Mouse (Mus musculus) ES-Bruce4 (cell line): Measurements from ENCODE around the gene Mboat7. TPM values are rescaled to one million over a fixed set of nuclear protein-coding genes. Genes with fewer than 3 reads are reported as not detected.

Source experiments
- H3K27ac ChIP-seq: 2 replicates; pipeline ENCODE4 v1.5.1; 2012; ENCODE audit warnings: low read length, inconsistent platforms; ENCODE audit not compliant: insufficient read depth
- H3K27me3 ChIP-seq: 2 replicates; pipeline ENCODE4 v1.6.1; 2012; ENCODE audit warnings: mild to moderate bottlenecking, low read length, inconsistent platforms; ENCODE audit not compliant: control insufficient read depth, poor library complexity, insufficient read depth, severe bottlenecking
- H3K36me3 ChIP-seq: 2 replicates; pipeline ENCODE4 v1.6.1; 2012; ENCODE audit warnings: inconsistent platforms, mild to moderate bottlenecking, low read length, moderate library complexity; ENCODE audit not compliant: control insufficient read depth, poor library complexity, insufficient read depth, severe bottlenecking
- H3K4me1 ChIP-seq: one replicate; pipeline ENCODE4 v1.8.1; 2011; ENCODE audit warnings: low read length; ENCODE audit not compliant: control insufficient read depth, insufficient read depth
- H3K4me3 ChIP-seq: 2 replicates; pipeline ENCODE4 v1.5.1; 2011; ENCODE audit warnings: low read depth, mild to moderate bottlenecking, low read length
- H3K9ac ChIP-seq: 2 replicates; pipeline ENCODE4 v1.6.1; 2012; ENCODE audit warnings: low read depth, mild to moderate bottlenecking, inconsistent platforms; ENCODE audit not compliant: poor library complexity, severe bottlenecking
- H3K9me3 ChIP-seq: replicated peaks from 2 replicates; pipeline ENCODE4 v1.6.1; 2012; ENCODE audit warnings: mild to moderate bottlenecking, low read length, inconsistent platforms; ENCODE audit not compliant: control insufficient read depth, poor library complexity, insufficient read depth, severe bottlenecking
- CTCF ChIP-seq: IDR thresholded peaks from one replicate; pipeline ENCODE4 v1.8.1; 2011; ENCODE audit warnings: low read depth, low read length
- EP300 ChIP-seq: IDR thresholded peaks from 2 replicates; pipeline ENCODE4 v1.6.1; 2011; ENCODE audit warnings: low read depth, low read length; ENCODE audit not compliant: insufficient read depth
- POLR2A ChIP-seq: IDR thresholded peaks from one replicate; pipeline ENCODE4 v1.8.1; 2011; ENCODE audit warnings: low read length; ENCODE audit not compliant: insufficient read depth
- polyA plus RNA-seq: library from polyadenylated mRNA; stranded (reverse); fragments of >200 nt; gene quantifications from 2 replicates; pipeline ENCODE4 v1.2.4, GENCODE M21; 2011; ENCODE audit warnings: low read depth; ENCODE audit not compliant: missing spikeins, insufficient read depth, insufficient read length

Gene Mboat7
- polyA plus RNA-seq, 1 experiment: 44.6 TPM

DNA sequence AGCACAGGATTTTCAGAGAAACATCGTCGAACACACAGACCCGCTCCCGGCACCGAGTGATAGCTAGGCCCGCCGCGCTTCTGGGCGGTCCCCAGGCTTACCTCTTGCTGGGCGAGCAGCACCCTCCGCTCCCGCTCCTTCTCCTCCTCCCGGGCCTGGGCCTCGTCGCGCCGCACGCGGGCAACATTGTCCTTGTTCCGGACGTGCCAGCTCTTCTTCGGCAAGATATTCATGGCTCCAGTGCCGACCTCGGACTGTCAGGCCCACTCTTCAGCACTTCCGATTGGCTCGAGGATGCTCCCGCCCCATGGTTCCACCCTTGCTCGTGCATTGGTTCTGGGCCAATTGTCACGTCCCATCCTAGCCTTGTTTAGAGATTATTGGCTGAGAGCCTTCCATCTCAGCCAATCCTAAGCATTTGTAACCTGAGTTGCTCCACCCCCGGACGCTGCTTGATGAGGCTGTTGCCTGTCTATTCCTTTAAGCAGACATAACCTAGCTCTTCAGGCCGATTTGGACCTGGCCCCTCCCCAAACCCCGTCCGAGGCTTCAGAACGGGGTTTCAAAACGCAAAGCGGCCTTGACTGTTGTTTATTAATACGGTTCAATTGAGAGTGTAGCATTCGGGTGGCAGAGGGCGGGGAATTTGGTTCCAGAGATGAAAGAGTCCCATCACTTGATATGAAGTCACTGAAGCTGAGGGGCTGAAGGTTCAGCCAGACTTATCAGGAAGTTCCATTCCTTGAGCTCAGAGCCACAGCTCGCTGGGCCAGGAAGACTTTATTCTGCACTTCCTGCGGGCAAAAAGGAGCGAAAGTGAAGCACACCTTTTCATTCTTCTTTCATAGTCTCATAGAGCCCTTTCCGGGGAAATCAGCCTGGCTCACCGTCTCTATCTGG, 27.9 kb downstream of the Mboat7 start, which contains the start of gene Leng1:
Gene Leng1 (minus strand): TSS at position 626 of the 900 bp plus-strand sequence.
- Histone ChIP-seq H3K9ac (peak within 1 kb of the TSS; percentile 53), H3K4me1 (no peaks in the 10 kb centered on the region), H3K4me3 (peak within 1 kb of the TSS; percentile 77), H3K36me3 (peaks cover 28% of the 10 kb centered on the region), H3K27me3 (no peaks in the 10 kb centered on the region), H3K9me3 (no peaks in the 10 kb centered on the region), H3K27ac (peak within 1 kb of the TSS; percentile 75; the same call in 1 of the 2 replicates)
- TF ChIP-seq POLR2A (peak; percentile 78), CTCF (no peak)

DNA sequence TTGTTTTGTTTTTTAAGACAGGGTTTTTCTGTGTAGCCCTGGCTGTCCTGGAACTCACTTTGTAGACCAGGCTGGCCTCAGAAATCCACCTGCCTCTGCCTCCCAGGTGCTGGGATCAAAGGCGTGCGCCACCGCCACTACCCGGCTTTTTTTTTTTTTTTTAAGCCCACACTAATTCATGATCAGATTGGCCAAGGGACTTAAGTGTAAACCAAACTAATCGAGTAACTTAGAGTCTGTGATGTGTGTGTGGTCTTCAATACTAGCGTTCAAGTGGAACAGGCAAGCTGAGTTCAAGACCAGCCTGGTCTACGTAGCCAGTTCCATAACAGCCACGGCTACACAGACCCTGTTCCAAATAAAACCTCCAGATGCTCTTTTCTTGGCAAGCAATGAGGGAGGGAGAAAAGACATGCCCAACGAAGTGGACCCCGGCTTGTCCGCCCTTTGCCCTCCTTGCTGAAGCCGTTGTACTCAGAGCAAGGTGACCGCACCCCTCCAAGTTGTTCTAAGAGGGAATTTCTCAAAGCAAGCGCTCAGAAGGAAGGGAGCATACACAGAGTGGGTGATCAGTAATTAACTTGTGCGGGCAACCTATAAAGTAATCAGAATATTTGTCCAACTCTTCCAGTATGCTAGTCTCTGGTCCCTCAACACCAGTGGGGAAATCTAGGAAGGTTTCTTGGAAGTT, 28.7 kb downstream of the Mboat7 start:
- TF ChIP-seq POLR2A (no peak), CTCF (no peak)

DNA sequence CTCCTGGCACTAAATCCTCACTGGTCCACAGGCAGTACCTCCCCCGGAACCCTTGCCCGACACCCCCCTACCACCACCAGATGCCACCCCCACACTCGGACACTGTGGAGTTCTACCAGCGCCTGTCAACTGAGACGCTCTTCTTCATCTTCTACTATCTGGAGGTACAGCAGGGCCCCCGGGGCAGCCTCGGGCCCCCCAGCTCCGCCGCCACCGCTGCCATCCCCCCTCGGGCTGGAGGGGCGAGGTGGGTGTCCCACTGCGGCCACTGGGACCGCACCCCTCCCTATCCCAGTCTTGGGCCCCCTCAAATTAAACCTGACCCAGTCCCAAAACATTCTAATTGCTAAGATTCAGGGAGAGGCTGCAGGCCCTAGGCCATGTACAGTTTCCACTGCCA, 34.7 kb downstream of the Mboat7 start:
- Histone ChIP-seq H3K27me3 (no peaks in the 10 kb centered on the region), H3K9me3 (no peaks in the 10 kb centered on the region), H3K9ac (no peak overlapping the region), H3K27ac (no peak overlapping the region), H3K4me1 (no peaks in the 10 kb centered on the region), H3K4me3 (no peak overlapping the region), H3K36me3 (peaks cover 94% of the 10 kb centered on the region)
- TF ChIP-seq POLR2A: no peak
- TF ChIP-seq CTCF: no peak
- no peak for TF ChIP-seq EP300

More for the DNA sequence above, 28.7 kb downstream of the Mboat7 start:
- Histone ChIP-seq H3K4me1 (no peaks in the 10 kb centered on the region), H3K9me3 (no peaks in the 10 kb centered on the region), H3K27ac (no peak overlapping the region; the same call in 1 of the 2 replicates), H3K36me3 (peaks cover 36% of the 10 kb centered on the region), H3K9ac (peak overlapping the region; percentile 40), H3K4me3 (peak overlapping the region; percentile 77), H3K27me3 (no peaks in the 10 kb centered on the region)

DNA sequence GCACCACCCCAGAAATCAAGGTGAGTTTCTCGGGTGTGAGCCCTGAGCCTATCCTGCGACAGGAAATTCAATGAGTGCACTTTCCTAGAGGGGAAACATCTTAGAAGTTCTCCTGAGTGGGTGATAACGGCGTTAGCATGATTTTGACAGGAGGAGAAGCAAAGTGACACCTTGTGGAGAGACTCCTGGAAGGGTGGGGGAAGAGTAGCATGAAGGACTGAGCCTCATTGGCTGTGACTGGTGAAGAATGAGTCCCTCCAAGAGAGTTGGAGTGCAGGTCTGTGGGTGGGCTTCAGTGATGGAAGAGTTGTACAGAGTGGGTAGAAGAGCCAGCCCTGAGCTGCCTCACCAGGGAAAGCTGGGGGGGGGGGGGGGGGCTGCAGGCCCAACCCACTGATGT, 36.4 kb downstream of the Mboat7 start:
- TF ChIP-seq CTCF (no peak), POLR2A (no peak), EP300 (no peak)
- H3K9ac ChIP-seq: no peak overlapping the region
- H3K4me1 ChIP-seq: no peaks in the 10 kb centered on the region
- H3K27ac ChIP-seq: no peak overlapping the region
- no peaks in the 10 kb centered on the region for H3K27me3 ChIP-seq
- H3K36me3 ChIP-seq: peaks cover 97% of the 10 kb centered on the region
- no peak overlapping the region for H3K4me3 ChIP-seq
- no peaks in the 10 kb centered on the region for H3K9me3 ChIP-seq

DNA sequence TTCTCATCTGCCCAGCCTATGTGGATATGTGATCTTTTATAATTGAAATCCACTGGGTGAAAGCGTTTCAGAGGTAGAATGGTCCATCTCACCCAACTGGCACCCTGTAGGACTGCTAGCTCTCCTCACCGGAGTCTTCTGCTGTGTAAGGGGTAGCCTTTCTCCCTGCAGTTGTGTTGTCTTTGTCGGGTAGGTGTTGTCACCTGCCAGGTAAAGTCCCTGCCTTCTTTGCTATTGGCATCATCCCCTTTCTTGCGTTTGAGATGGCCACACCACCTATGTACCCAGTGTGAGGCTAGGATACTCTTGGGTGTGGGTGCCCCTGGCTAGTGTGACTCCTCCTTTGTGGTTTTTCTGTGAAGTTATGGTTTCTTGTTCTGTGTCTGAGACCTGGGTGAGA, 46.7 kb downstream of the Mboat7 start:
- no peaks in the 10 kb centered on the region for H3K4me1 ChIP-seq
- TF ChIP-seq CTCF (no peak), EP300 (no peak), POLR2A (no peak)
- peaks cover 29% of the 10 kb centered on the region for H3K36me3 ChIP-seq
- H3K4me3 ChIP-seq: peak overlapping the region; percentile 90
- no peaks in the 10 kb centered on the region for H3K9me3 ChIP-seq
- peak overlapping the region; percentile 99 for H3K9ac ChIP-seq
- no peak overlapping the region for H3K27ac ChIP-seq
- no peaks in the 10 kb centered on the region for H3K27me3 ChIP-seq

DNA sequence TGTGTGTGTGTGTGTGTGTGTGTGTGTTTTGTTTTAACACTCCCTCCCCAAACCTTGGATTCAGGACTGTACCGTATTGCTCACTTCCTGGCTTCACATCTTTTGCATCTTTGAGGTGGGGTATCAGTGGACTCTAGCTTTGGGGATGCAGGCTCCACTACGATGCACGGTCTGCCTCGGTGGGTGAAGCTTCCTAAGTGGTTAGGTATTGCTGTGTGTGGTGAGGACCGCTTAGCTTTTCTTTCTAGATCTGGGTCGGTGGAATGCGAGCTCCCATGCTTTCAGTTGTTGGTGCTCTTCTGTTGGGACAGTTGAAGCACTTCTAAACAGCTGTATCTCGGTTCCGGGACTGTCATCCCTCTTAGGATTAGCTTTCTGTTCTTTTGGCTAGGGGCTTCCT, 47.1 kb downstream of the Mboat7 start:
- TF ChIP-seq EP300 (no peak), POLR2A (no peak), CTCF (no peak)
- peak overlapping the region; percentile 90 for H3K4me3 ChIP-seq
- H3K27me3 ChIP-seq: no peaks in the 10 kb centered on the region
- no peaks in the 10 kb centered on the region for H3K4me1 ChIP-seq
- no peaks in the 10 kb centered on the region for H3K9me3 ChIP-seq
- H3K36me3 ChIP-seq: peaks cover 28% of the 10 kb centered on the region
- H3K27ac ChIP-seq: no peak overlapping the region
- H3K9ac ChIP-seq: peak overlapping the region; percentile 99
